Mouse (Mus musculus): Measurements from ENCODE around the gene Dennd1b. TPM values are rescaled to one million over a fixed set of nuclear protein-coding genes. Genes with fewer than 3 reads are reported as not detected.
A peak's percentile ranks its signal among the peaks of the same experiment; 100 is the strongest.

The Dennd1b gene
- polyA plus RNA-seq, 1 experiment from 2014 or later, result 9.2 TPM

- Histone ChIP-seq H3K27me3 (ENCODE audit: control insufficient read depth, insufficient read depth, low read depth, low read length) (no peaks in the 10 kb centered on the region), H3K36me3 (ENCODE audit: control insufficient read depth, insufficient read depth, low read length) (no peaks in the 10 kb centered on the region), H3K4me3 (ENCODE audit: low read depth, low read length) (no peak overlapping the region), H3K4me1 (ENCODE audit: control insufficient read depth, insufficient read depth, low read length) (peaks cover 7% of the 10 kb centered on the region; the same call in 1 of the 2 replicates), H3K9ac (ENCODE audit: low read depth, low read length) (no peak overlapping the region), H3K27ac (ENCODE audit: low read length) (no peak overlapping the region), H3K9me3 (replicated peaks; ENCODE audit: control insufficient read depth, low read length, poor library complexity, severe bottlenecking) (no peaks in the 10 kb centered on the region), H3K4me2 (ENCODE audit: low read length) (no peak overlapping the region)
- WGBS, result 98% methylated on average over 1 of the region's 1 CpGs
- ATAC-seq, result no peak
Measured at GRCm38 (mm10) chr1:139077989-139078388, 114.8 kb downstream of the Dennd1b start.

- WGBS, result 64% methylated on average over 8 of the region's 8 CpGs
- H3K9ac ChIP-seq (ENCODE audit: low read depth, low read length), result no peak overlapping the region
- no peak for ATAC-seq
- no peaks in the 10 kb centered on the region for H3K36me3 ChIP-seq (ENCODE audit: control insufficient read depth, insufficient read depth, low read length)
- H3K27me3 ChIP-seq (ENCODE audit: control insufficient read depth, insufficient read depth, low read depth, low read length), result no peaks in the 10 kb centered on the region
- H3K27ac ChIP-seq (ENCODE audit: low read length), result no peak overlapping the region
- H3K9me3 ChIP-seq (replicated peaks; ENCODE audit: control insufficient read depth, low read length, poor library complexity, severe bottlenecking), result no peaks in the 10 kb centered on the region
- H3K4me1 ChIP-seq (ENCODE audit: control insufficient read depth, insufficient read depth, low read length), result peaks cover 7% of the 10 kb centered on the region; the same call in 1 of the 2 replicates
- H3K4me2 ChIP-seq (ENCODE audit: low read length), result no peak overlapping the region
- no peak overlapping the region for H3K4me3 ChIP-seq (ENCODE audit: low read depth, low read length)
Measured at GRCm38 (mm10) chr1:139079000-139079399, 115.8 kb downstream of the Dennd1b start.

- 46% methylated on average over 6 of the region's 6 CpGs for WGBS
- Histone ChIP-seq H3K9me3 (replicated peaks; ENCODE audit: control insufficient read depth, low read length, poor library complexity, severe bottlenecking) (no peaks in the 10 kb centered on the region), H3K4me3 (ENCODE audit: low read depth, low read length) (no peak overlapping the region), H3K36me3 (ENCODE audit: control insufficient read depth, insufficient read depth, low read length) (no peaks in the 10 kb centered on the region), H3K4me1 (ENCODE audit: control insufficient read depth, insufficient read depth, low read length) (peaks cover 7% of the 10 kb centered on the region; the same call in 1 of the 2 replicates), H3K27ac (ENCODE audit: low read length) (no peak overlapping the region), H3K27me3 (ENCODE audit: control insufficient read depth, insufficient read depth, low read depth, low read length) (no peaks in the 10 kb centered on the region), H3K4me2 (ENCODE audit: low read length) (no peak overlapping the region), H3K9ac (ENCODE audit: low read depth, low read length) (no peak overlapping the region)
- peak; percentile 69; the same call in 1 of the 2 replicates for ATAC-seq
Measured at GRCm38 (mm10) chr1:139079523-139079922, 116.3 kb downstream of the Dennd1b start.

- 35% methylated on average over 16 of the region's 16 CpGs for WGBS
- H3K4me2 ChIP-seq (ENCODE audit: low read length), result peak overlapping the region; percentile 31
- H3K4me3 ChIP-seq (ENCODE audit: low read depth, low read length), result no peak overlapping the region
Measured at GRCm38 (mm10) chr1:139080517-139081386, 117.5 kb downstream of the Dennd1b start.

GRCm38 (mm10) chr1:139083382-139083781 lies 120.1 kb downstream of the Dennd1b start:
- H3K4me3 ChIP-seq (ENCODE audit: low read depth, low read length), result no peak overlapping the region
- no peak overlapping the region for H3K9ac ChIP-seq (ENCODE audit: low read depth, low read length)
- H3K27ac ChIP-seq (ENCODE audit: low read length), result no peak overlapping the region
- H3K4me2 ChIP-seq (ENCODE audit: low read length), result no peak overlapping the region
- peaks cover 7% of the 10 kb centered on the region; the same call in 1 of the 2 replicates for H3K4me1 ChIP-seq (ENCODE audit: control insufficient read depth, insufficient read depth, low read length)
- H3K36me3 ChIP-seq (ENCODE audit: control insufficient read depth, insufficient read depth, low read length), result no peaks in the 10 kb centered on the region
- no peaks in the 10 kb centered on the region for H3K9me3 ChIP-seq (replicated peaks; ENCODE audit: control insufficient read depth, low read length, poor library complexity, severe bottlenecking)
- no peaks in the 10 kb centered on the region for H3K27me3 ChIP-seq (ENCODE audit: control insufficient read depth, insufficient read depth, low read depth, low read length)
- no peak for ATAC-seq
- 54% methylated on average over 2 of the region's 2 CpGs for WGBS

More at GRCm38 (mm10) chr1:139080517-139081386, 117.5 kb downstream of the Dennd1b start:
- no peaks in the 10 kb centered on the region for H3K9me3 ChIP-seq (replicated peaks; ENCODE audit: control insufficient read depth, low read length, poor library complexity, severe bottlenecking)
- no peaks in the 10 kb centered on the region for H3K27me3 ChIP-seq (ENCODE audit: control insufficient read depth, insufficient read depth, low read depth, low read length)
- H3K36me3 ChIP-seq (ENCODE audit: control insufficient read depth, insufficient read depth, low read length), result no peaks in the 10 kb centered on the region
- no peak overlapping the region for H3K9ac ChIP-seq (ENCODE audit: low read depth, low read length)
- H3K27ac ChIP-seq (ENCODE audit: low read length), result peak overlapping the region; percentile 69
- peaks cover 7% of the 10 kb centered on the region; the same call in 1 of the 2 replicates for H3K4me1 ChIP-seq (ENCODE audit: control insufficient read depth, insufficient read depth, low read length)
- ATAC-seq, result peak; percentile 88

- Histone ChIP-seq H3K27me3 (ENCODE audit: control insufficient read depth, insufficient read depth, low read depth, low read length) (no peaks in the 10 kb centered on the region), H3K36me3 (ENCODE audit: control insufficient read depth, insufficient read depth, low read length) (no peaks in the 10 kb centered on the region), H3K4me2 (ENCODE audit: low read length) (no peak overlapping the region), H3K4me1 (ENCODE audit: control insufficient read depth, insufficient read depth, low read length) (no peaks in the 10 kb centered on the region; the same call in 1 of the 2 replicates), H3K9ac (ENCODE audit: low read depth, low read length) (no peak overlapping the region), H3K4me3 (ENCODE audit: low read depth, low read length) (no peak overlapping the region), H3K27ac (ENCODE audit: low read length) (no peak overlapping the region), H3K9me3 (replicated peaks; ENCODE audit: control insufficient read depth, low read length, poor library complexity, severe bottlenecking) (no peaks in the 10 kb centered on the region)
- WGBS, result 92% methylated on average over 3 of the region's 3 CpGs
- no peak for ATAC-seq
Measured at GRCm38 (mm10) chr1:139087564-139087963, 124.3 kb downstream of the Dennd1b start.

- Histone ChIP-seq H3K9ac (ENCODE audit: low read depth, low read length) (no peak overlapping the region), H3K36me3 (ENCODE audit: control insufficient read depth, insufficient read depth, low read length) (no peaks in the 10 kb centered on the region), H3K4me1 (ENCODE audit: control insufficient read depth, insufficient read depth, low read length) (no peaks in the 10 kb centered on the region; the same call in 1 of the 2 replicates), H3K27ac (ENCODE audit: low read length) (no peak overlapping the region), H3K27me3 (ENCODE audit: control insufficient read depth, insufficient read depth, low read depth, low read length) (no peaks in the 10 kb centered on the region), H3K9me3 (replicated peaks; ENCODE audit: control insufficient read depth, low read length, poor library complexity, severe bottlenecking) (no peaks in the 10 kb centered on the region), H3K4me3 (ENCODE audit: low read depth, low read length) (no peak overlapping the region), H3K4me2 (ENCODE audit: low read length) (no peak overlapping the region)
- no peak for ATAC-seq
- 55% methylated on average over 3 of the region's 3 CpGs for WGBS
Measured at GRCm38 (mm10) chr1:139090744-139091143, 127.5 kb downstream of the Dennd1b start.

- Histone ChIP-seq H3K4me2 (ENCODE audit: low read length) (peak overlapping the region; percentile 21; the same call in 1 of the 2 replicates), H3K9me3 (replicated peaks; ENCODE audit: control insufficient read depth, low read length, poor library complexity, severe bottlenecking) (no peaks in the 10 kb centered on the region), H3K27me3 (ENCODE audit: control insufficient read depth, insufficient read depth, low read depth, low read length) (no peaks in the 10 kb centered on the region), H3K36me3 (ENCODE audit: control insufficient read depth, insufficient read depth, low read length) (no peaks in the 10 kb centered on the region), H3K9ac (ENCODE audit: low read depth, low read length) (no peak overlapping the region), H3K27ac (ENCODE audit: low read length) (peak overlapping the region; percentile 50; the same call in 1 of the 2 replicates), H3K4me1 (ENCODE audit: control insufficient read depth, insufficient read depth, low read length) (no peaks in the 10 kb centered on the region; the same call in 1 of the 2 replicates), H3K4me3 (ENCODE audit: low read depth, low read length) (no peak overlapping the region)
- WGBS, result 65% methylated on average over 6 of the region's 6 CpGs
- peak; percentile 58; the same call in 1 of the 2 replicates for ATAC-seq
Measured at GRCm38 (mm10) chr1:139091701-139092100, 128.5 kb downstream of the Dennd1b start.

GRCm38 (mm10) chr1:139092144-139092543 lies 128.9 kb downstream of the Dennd1b start:
- H3K9ac ChIP-seq (ENCODE audit: low read depth, low read length), result no peak overlapping the region
- WGBS, result 56% methylated on average over 10 of the region's 10 CpGs
- H3K27ac ChIP-seq (ENCODE audit: low read length), result peak overlapping the region; percentile 50
- H3K4me1 ChIP-seq (ENCODE audit: control insufficient read depth, insufficient read depth, low read length), result no peaks in the 10 kb centered on the region; the same call in 1 of the 2 replicates
- no peaks in the 10 kb centered on the region for H3K9me3 ChIP-seq (replicated peaks; ENCODE audit: control insufficient read depth, low read length, poor library complexity, severe bottlenecking)
- peak; percentile 28; the same call in 1 of the 2 replicates for ATAC-seq
- H3K27me3 ChIP-seq (ENCODE audit: control insufficient read depth, insufficient read depth, low read depth, low read length), result no peaks in the 10 kb centered on the region
- H3K4me2 ChIP-seq (ENCODE audit: low read length), result peak overlapping the region; percentile 28; the same call in 1 of the 2 replicates
- no peak overlapping the region for H3K4me3 ChIP-seq (ENCODE audit: low read depth, low read length)
- H3K36me3 ChIP-seq (ENCODE audit: control insufficient read depth, insufficient read depth, low read length), result no peaks in the 10 kb centered on the region
